Mouse (Mus musculus): ENCODE data around the gene Prss42.
"Not testable (repeated sequence)": the region's sequence is repeated elsewhere in the genome, so short reads cannot be mapped to it uniquely, and the experiment has no call there.

The Prss42 gene

GRCm38 (mm10) chr9:110790462-110790861 is 7.5 kb upstream of the Prss42 start:
- no peak for DNase-seq (ENCODE audit: low spot score)

GRCm38 (mm10) chr9:110797013-110797412 is 953 bp upstream of the Prss42 start:
- no peak for DNase-seq (ENCODE audit: low spot score)

- DNase-seq (ENCODE audit: low spot score) = no peak
These were observed 3.0 kb downstream of the Prss42 start for GRCm38 (mm10) chr9:110800834-110801479.

GRCm38 (mm10) chr9:110803294-110803693 is 5.3 kb downstream of the Prss42 start:
- no peak for DNase-seq (ENCODE audit: low spot score)

GRCm38 (mm10) chr9:110810051-110810450 is 12.1 kb downstream of the Prss42 start:
- no peak for DNase-seq (ENCODE audit: low spot score)

GRCm38 (mm10) chr9:110813789-110814188 is 15.8 kb downstream of the Prss42 start, which contains the start of gene Prss44:
Prss44 (plus strand) TSS chr9:110813994.
- no peak for DNase-seq (ENCODE audit: low spot score)

- not testable (repeated sequence) for DNase-seq (ENCODE audit: low spot score)
These were observed 22.6 kb downstream of the Prss42 start for GRCm38 (mm10) chr9:110820546-110820945.

- DNase-seq (ENCODE audit: low spot score) = no peak
These were observed 23.5 kb downstream of the Prss42 start for GRCm38 (mm10) chr9:110821436-110821835.

GRCm38 (mm10) chr9:110825426-110825825 is 27.5 kb downstream of the Prss42 start:
- DNase-seq (ENCODE audit: low spot score) = no peak

GRCm38 (mm10) chr9:110825832-110826231 is 27.9 kb downstream of the Prss42 start:
- no peak for DNase-seq (ENCODE audit: low spot score)

GRCm38 (mm10) chr9:110826390-110826789 is 28.4 kb downstream of the Prss42 start, which contains the start of gene Prss43:
Prss43 (plus strand) TSS chr9:110826690.
- DNase-seq (ENCODE audit: low spot score) = no peak

GRCm38 (mm10) chr9:110833021-110833420 is 35.1 kb downstream of the Prss42 start:
- DNase-seq (ENCODE audit: low spot score) = no peak

- DNase-seq (ENCODE audit: low spot score) = no peak
These were observed 36.4 kb downstream of the Prss42 start, which contains the start of gene Prss45 for GRCm38 (mm10) chr9:110834411-110834810. Prss45 (plus strand) TSS chr9:110834588.

GRCm38 (mm10) chr9:110834961-110835360 is 37.0 kb downstream of the Prss42 start:
- no peak for DNase-seq (ENCODE audit: low spot score)

- no peak for DNase-seq (ENCODE audit: low spot score)
These were observed 38.1 kb downstream of the Prss42 start for GRCm38 (mm10) chr9:110836112-110836511.

- no peak for DNase-seq (ENCODE audit: low spot score)
These were observed 42.9 kb downstream of the Prss42 start for GRCm38 (mm10) chr9:110840905-110841304.

GRCm38 (mm10) chr9:110841438-110841837 is 43.5 kb downstream of the Prss42 start:
- DNase-seq (ENCODE audit: low spot score) = no peak

- no peak for DNase-seq (ENCODE audit: low spot score)
These were observed 46.2 kb downstream of the Prss42 start, which contains the start of gene Prss46 for GRCm38 (mm10) chr9:110844206-110844605. Prss46 (plus strand) TSS chr9:110844506.

GRCm38 (mm10) chr9:110849162-110849561 is 51.2 kb downstream of the Prss42 start:
- DNase-seq (ENCODE audit: low spot score) = no peak

All from MN1 (cell line).